Mouse (Mus musculus): ENCODE measurements around the gene Lrrc59. TPM values are rescaled to one million over a fixed set of nuclear protein-coding genes. Genes with fewer than 3 reads are reported as not detected.

Gene Lrrc59
- total RNA-seq, 4 experiments from 2014 or later = 25.5 to 31.1 (median 28.2) TPM

Other genes starting within 250 kb of the Lrrc59 start
- gene Abcc3, start 236.8 kb upstream of the Lrrc59 start, total RNA-seq (2022) = 1 to 10 TPM in 3 of 4 experiments, under 1 TPM in 1; 0.91 to 2.3 (median 1.7) TPM
- 10 to 100 TPM in 3 of 4 experiments, 1 to 10 TPM in 1; 6.7 to 14.6 (median 12.5) TPM for gene Cacna1g, start 155.6 kb upstream of the Lrrc59 start, total RNA-seq (2022)
- gene Spata20, start 143.6 kb upstream of the Lrrc59 start, total RNA-seq (2022) = under 1 TPM; 0.09 to 0.63 (median 0.40) TPM
- gene Epn3, start 129.8 kb upstream of the Lrrc59 start, total RNA-seq (2022) = 10 to 100 TPM; 21.3 to 28.5 (median 25.1) TPM
- 1 to 10 TPM in 3 of 4 experiments, under 1 TPM in 1; 0.75 to 2.3 (median 1.4) TPM for gene Mycbpap, start 108.0 kb upstream of the Lrrc59 start, total RNA-seq (2022)
- gene Rsad1, start 80.5 kb upstream of the Lrrc59 start, total RNA-seq (2022) = 10 to 100 TPM in 2 of 4 experiments, 1 to 10 TPM in 2; 8.3 to 11.5 (median 10.1) TPM
- gene Chad, start 64.7 kb upstream of the Lrrc59 start, total RNA-seq (2022) = 1 to 10 TPM in 2 of 4 experiments, under 1 TPM in 2; 0.43 to 2.4 (median 0.86) TPM
- gene Acsf2, start 27.9 kb upstream of the Lrrc59 start, total RNA-seq (2022) = 10 to 100 TPM; 25.6 to 34.8 (median 30.1) TPM
- 10 to 100 TPM; 59.3 to 66.6 (median 63.0) TPM for gene Mrpl27, start 24.0 kb downstream of the Lrrc59 start, total RNA-seq (2022)
- under 1 TPM in 1 of 4 experiments, not detected in 3; 0.44 TPM for gene Eme1, start 24.2 kb downstream of the Lrrc59 start, total RNA-seq (2022)
- 10 to 100 TPM in 1 of 4 experiments, 1 to 10 TPM in 3; 5.4 to 10.1 (median 7.3) TPM for gene Xylt2, start 47.7 kb downstream of the Lrrc59 start, total RNA-seq (2022)
- not detected for gene Gm11541, start 74.7 kb downstream of the Lrrc59 start, total RNA-seq (2022)
- gene Cdc34b, start 112.0 kb downstream of the Lrrc59 start, total RNA-seq (2022) = under 1 TPM; 0.52 to 0.97 (median 0.88) TPM
- gene Tmem92, start 152.9 kb downstream of the Lrrc59 start, total RNA-seq (2022) = not detected